Mouse (Mus musculus) forebrain, embryonic 10.5 days (tissue): ENCODE results near the gene 4930518I15Rik. TPM values are rescaled to one million over a fixed set of nuclear protein-coding genes. Genes with fewer than 3 reads are reported as not detected.
A peak's percentile ranks its signal among the peaks of the same experiment; 100 is the strongest.
"Not testable (repeated sequence)": the region's sequence is repeated elsewhere in the genome, so short reads cannot be mapped to it uniquely, and the experiment has no call there.

Experiments
- DNase-seq: peaks from one replicate; pipeline ENCODE4 v3.0.0-alpha.2; 2017; ENCODE audit warnings: low spot score; ENCODE audit errors: extremely low spot score
- H3K27ac ChIP-seq: fragments of 300-500 bp; sonication (generic); 2 replicates; pipeline ENCODE4 v1.5.1; 2016; ENCODE audit warnings: mild to moderate bottlenecking
- H3K27me3 ChIP-seq: fragments of 300-500 bp; sonication (generic); 2 replicates; pipeline ENCODE4 v1.6.1; 2016; ENCODE audit warnings: mild to moderate bottlenecking; ENCODE audit not compliant: poor library complexity, severe bottlenecking
- H3K36me3 ChIP-seq: fragments of 300-500 bp; sonication (generic); replicated peaks from 2 replicates; pipeline ENCODE4 v1.6.1; 2016; ENCODE audit warnings: mild to moderate bottlenecking, moderate library complexity
- H3K4me1 ChIP-seq: fragments of 300-500 bp; sonication (generic); 2 replicates; pipeline ENCODE4 v1.6.1; 2016
- H3K4me3 ChIP-seq: fragments of 300-500 bp; sonication (generic); 2 replicates; pipeline ENCODE4 v1.5.1; 2016; ENCODE audit warnings: mild to moderate bottlenecking, moderate library complexity
- H3K9me3 ChIP-seq: fragments of 300-500 bp; sonication (generic); 2 replicates; pipeline ENCODE4 v1.6.1; 2016; ENCODE audit warnings: mild to moderate bottlenecking, moderate library complexity
- WGBS: fragments of 180-500 bp; shearing (Covaris S2); methylation state at CpG from one replicate; pipeline ENCODE4 v1.1.7; 2016; 5-methylcytosine and 5-hydroxymethylcytosine counted together
- polyA plus RNA-seq: library from polyadenylated mRNA; unstranded; fragments of >200 nt; fragmentation: Nextera tagmentation; extraction: Ambion mirVana; gene quantifications from 2 replicates; pipeline ENCODE4 v1.2.1, GENCODE M21; 2016

Gene 4930518I15Rik
- polyA plus RNA-seq, 1 experiment from 2014 or later = 7.7 TPM

DNA sequence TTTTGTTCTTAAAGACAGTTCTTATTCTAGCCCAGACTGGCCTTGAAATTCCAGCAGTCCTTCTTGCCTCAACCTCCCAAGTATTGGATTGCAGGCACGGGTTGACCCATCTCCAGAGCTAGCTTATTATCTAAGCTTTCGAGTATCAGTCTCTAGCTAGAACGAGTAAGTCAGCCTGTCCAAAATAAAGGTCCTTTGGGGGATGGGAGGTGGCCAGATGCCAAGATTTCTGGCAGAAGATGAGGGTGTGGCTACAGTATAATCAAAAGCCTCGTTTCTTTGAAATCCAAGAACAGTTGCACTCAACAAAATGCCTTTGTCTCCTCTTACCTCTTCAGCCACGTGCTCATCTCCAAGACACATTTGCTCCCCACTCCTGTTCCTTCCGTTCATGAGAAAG, 12.8 kb upstream of the 4930518I15Rik start:
- Histone ChIP-seq H3K4me1 (no peaks in the 10 kb centered on the region), H3K27me3 (no peaks in the 10 kb centered on the region), H3K36me3 (peaks cover 100% of the 10 kb centered on the region), H3K9me3 (no peaks in the 10 kb centered on the region), H3K27ac (no peak overlapping the region), H3K4me3 (no peak overlapping the region)
- DNase-seq = no peak
- 85% methylated on average over 6 of the region's 6 CpGs for WGBS

GRCm38 (mm10) chr2:156869554-156869953, 11.8 kb upstream of the 4930518I15Rik start:
- no peak for DNase-seq
- WGBS = 92% methylated on average over 7 of the region's 7 CpGs
- H3K27me3 ChIP-seq = no peaks in the 10 kb centered on the region
- no peaks in the 10 kb centered on the region for H3K9me3 ChIP-seq
- peaks cover under 1% of the 10 kb centered on the region for H3K4me1 ChIP-seq
- peaks cover 98% of the 10 kb centered on the region for H3K36me3 ChIP-seq
- H3K27ac ChIP-seq = no peak overlapping the region
- H3K4me3 ChIP-seq = no peak overlapping the region

DNA sequence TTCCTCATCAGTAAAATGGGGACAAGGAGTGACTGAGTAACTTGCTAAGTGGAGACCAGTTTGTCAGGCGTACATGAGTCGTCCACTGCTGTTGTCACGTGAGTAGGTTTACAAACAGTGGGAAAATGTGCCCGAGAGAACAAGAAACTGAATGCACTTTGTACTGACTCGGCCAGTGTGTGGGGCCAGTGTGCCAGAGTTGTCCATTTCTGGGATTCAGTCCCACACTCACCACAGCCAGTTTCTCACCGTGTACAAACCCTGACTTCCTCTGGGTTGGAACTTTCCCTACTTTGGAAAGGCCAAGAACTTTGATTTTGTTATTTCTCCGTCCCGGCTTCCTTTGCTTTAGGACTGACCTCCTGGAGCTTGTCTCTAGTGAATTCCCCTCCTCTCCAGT, 11.2 kb upstream of the 4930518I15Rik start:
- Histone ChIP-seq H3K9me3 (no peaks in the 10 kb centered on the region), H3K4me3 (no peak overlapping the region), H3K27me3 (no peaks in the 10 kb centered on the region), H3K36me3 (peaks cover 95% of the 10 kb centered on the region), H3K27ac (no peak overlapping the region), H3K4me1 (peaks cover 6% of the 10 kb centered on the region)
- no peak for DNase-seq
- 92% methylated on average over 8 of the region's 8 CpGs for WGBS

DNA sequence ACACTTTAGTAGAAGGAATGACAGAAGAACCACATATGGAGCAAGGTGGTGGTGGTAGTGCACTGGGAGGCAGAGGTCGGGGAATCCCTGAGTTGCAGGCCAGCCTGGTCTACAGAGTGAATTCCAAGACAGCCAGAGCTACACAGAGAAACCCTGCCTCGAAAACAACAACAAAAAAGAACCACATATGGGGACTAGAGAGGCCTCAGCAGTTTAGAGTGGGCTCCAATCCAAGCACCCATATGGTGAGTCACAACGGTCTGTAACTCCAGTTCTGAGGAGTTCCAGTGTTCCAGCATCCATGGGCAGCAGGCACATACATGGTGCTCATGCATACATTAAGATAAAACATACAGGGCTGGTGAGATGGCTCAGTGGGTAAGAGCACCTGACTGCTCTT, 6.7 kb upstream of the 4930518I15Rik start:
- no peak overlapping the region for H3K27ac ChIP-seq
- peak overlapping the region; percentile 97 for H3K4me3 ChIP-seq
- peaks cover 62% of the 10 kb centered on the region for H3K36me3 ChIP-seq
- peaks cover 27% of the 10 kb centered on the region for H3K4me1 ChIP-seq
- 83% methylated on average over 3 of the region's 3 CpGs for WGBS
- no peak for DNase-seq
- H3K9me3 ChIP-seq = no peaks in the 10 kb centered on the region
- no peaks in the 10 kb centered on the region for H3K27me3 ChIP-seq

DNA sequence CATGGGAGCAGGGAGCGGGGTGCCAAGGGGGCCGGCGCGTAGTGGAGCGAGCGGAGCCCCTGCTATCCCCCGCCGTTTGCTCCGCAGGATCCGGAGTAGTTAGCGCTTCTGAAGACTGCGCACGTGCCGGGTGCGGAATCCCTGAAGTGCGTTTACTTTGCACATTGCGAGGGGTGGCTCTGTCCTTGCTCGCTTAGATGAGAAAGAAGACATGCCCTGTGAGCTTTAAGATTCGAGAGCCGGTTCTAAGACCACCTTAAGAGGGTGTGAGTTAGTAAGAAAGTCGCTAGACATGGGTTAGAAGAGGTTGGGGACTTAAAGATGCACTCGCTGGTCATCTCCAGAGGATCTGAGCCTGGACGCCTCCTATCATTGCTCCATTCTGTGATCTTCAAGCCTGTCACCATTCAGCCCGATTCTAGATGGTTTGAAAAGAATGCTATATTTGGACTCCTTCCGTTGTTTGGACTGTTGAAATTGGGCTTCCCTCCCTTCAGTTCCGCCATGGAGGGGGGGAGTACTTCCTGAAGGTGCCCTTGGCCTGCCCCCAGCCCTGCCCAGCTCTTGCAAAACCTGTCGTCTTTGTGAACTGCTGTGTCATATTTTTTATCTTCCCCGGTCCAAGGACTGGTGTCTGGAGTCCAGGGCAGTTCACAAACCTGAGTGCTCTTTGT, 5.9 kb upstream of the 4930518I15Rik start:
- no peaks in the 10 kb centered on the region for H3K9me3 ChIP-seq
- peaks cover 27% of the 10 kb centered on the region for H3K4me1 ChIP-seq
- peak overlapping the region; percentile 92 for H3K27ac ChIP-seq
- no peak for DNase-seq
- H3K27me3 ChIP-seq = no peaks in the 10 kb centered on the region
- peak overlapping the region; percentile 97 for H3K4me3 ChIP-seq
- peaks cover 61% of the 10 kb centered on the region for H3K36me3 ChIP-seq
- 5% methylated on average over 28 of the region's 28 CpGs for whole genome bisulfite sequencing

- peaks cover 27% of the 10 kb centered on the region for H3K4me1 ChIP-seq
- H3K27me3 ChIP-seq = no peaks in the 10 kb centered on the region
- DNase-seq = peak; percentile 98
- under 1% methylated on average over 98 of the region's 98 CpGs for WGBS
- H3K9me3 ChIP-seq = no peaks in the 10 kb centered on the region
- H3K27ac ChIP-seq = peak within 1 kb of the TSS; percentile 92
- peaks cover 61% of the 10 kb centered on the region for H3K36me3 ChIP-seq
- peak within 1 kb of the TSS; percentile 97 for H3K4me3 ChIP-seq
Measured at GRCm38 (mm10) chr2:156862772-156863486, 5.2 kb upstream of the 4930518I15Rik start, which contains the start of gene Rab5if. TSS of gene Rab5if (plus strand) at chr2:156863128.

- Histone ChIP-seq H3K9me3 (no peaks in the 10 kb centered on the region), H3K4me1 (peaks cover 27% of the 10 kb centered on the region), H3K27me3 (no peaks in the 10 kb centered on the region), H3K27ac (peak overlapping the region; percentile 92), H3K4me3 (peak overlapping the region; percentile 97), H3K36me3 (peaks cover 59% of the 10 kb centered on the region)
- DNase-seq = peak; percentile 40
- under 1% methylated on average over 19 of the region's 19 CpGs for WGBS
Measured at GRCm38 (mm10) chr2:156862041-156862717, 4.4 kb upstream of the 4930518I15Rik start.

DNA sequence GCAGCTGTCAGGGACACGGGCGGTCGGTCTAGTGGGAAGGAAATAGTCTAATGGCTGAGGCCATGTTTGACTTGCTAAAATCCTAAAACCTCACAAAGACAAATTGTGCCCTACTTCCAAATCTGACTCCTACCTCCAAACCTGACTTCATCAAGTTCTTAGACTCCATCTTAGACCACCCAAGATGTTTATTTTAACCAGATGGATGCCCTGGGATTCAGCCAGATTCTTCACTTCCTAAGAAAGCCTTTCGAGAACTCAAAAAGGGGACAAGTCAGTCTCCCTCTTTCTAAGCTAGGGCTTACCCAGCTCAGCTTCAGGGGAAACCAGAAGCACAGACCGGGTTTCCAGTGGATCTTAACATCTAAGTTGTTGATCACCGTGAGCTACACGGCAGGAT, 925 bp upstream of the 4930518I15Rik start:
- Histone ChIP-seq H3K4me3 (no peak overlapping the region), H3K36me3 (peaks cover 65% of the 10 kb centered on the region), H3K27me3 (no peaks in the 10 kb centered on the region), H3K27ac (no peak overlapping the region), H3K9me3 (no peaks in the 10 kb centered on the region), H3K4me1 (peaks cover 18% of the 10 kb centered on the region)
- DNase-seq = no peak
- WGBS = 94% methylated on average over 7 of the region's 7 CpGs

GRCm38 (mm10) chr2:156857385-156857791, 358 bp downstream of the 4930518I15Rik start:
- WGBS = 84% methylated on average over 3 of the region's 3 CpGs
- H3K36me3 ChIP-seq = peaks cover 75% of the 10 kb centered on the region
- H3K27me3 ChIP-seq = no peaks in the 10 kb centered on the region

DNA sequence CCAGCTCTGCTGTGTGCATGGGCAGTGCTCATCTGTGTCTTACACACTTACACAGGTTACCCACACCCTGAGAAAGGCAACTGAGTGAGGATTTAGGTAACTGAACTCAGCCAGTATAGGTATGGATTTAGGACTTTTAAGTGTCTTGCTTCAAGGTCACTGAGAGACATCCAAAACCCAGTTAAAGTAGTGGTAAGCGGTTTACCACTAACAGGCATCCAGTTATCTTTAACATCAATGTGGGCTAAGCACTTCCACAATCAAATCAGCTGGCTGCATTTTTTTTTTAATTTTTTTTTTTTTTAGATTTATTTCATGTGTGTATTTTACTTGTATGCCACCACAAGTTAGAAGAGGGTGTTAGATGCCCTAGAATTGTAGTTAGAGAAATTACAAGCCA, 1.4 kb downstream of the 4930518I15Rik start:
- H3K27me3 ChIP-seq = no peaks in the 10 kb centered on the region
- 97% methylated on average over 1 of the region's 1 CpGs for WGBS
- peaks cover 85% of the 10 kb centered on the region for H3K36me3 ChIP-seq
- no peak for DNase-seq
- H3K4me3 ChIP-seq = no peak overlapping the region
- H3K9me3 ChIP-seq = no peaks in the 10 kb centered on the region
- H3K4me1 ChIP-seq = peaks cover 7% of the 10 kb centered on the region
- no peak overlapping the region for H3K27ac ChIP-seq

More at GRCm38 (mm10) chr2:156857385-156857791, 358 bp downstream of the 4930518I15Rik start:
- no peak for DNase-seq
- H3K4me3 ChIP-seq = no peak overlapping the region
- peaks cover 15% of the 10 kb centered on the region for H3K4me1 ChIP-seq
- no peak overlapping the region for H3K27ac ChIP-seq
- no peaks in the 10 kb centered on the region for H3K9me3 ChIP-seq

GRCm38 (mm10) chr2:156853999-156854771, 3.6 kb downstream of the 4930518I15Rik start:
- WGBS = 57% methylated on average over 13 of the region's 13 CpGs
- not testable (repeated sequence) for H3K27ac ChIP-seq, DNase-seq

DNA sequence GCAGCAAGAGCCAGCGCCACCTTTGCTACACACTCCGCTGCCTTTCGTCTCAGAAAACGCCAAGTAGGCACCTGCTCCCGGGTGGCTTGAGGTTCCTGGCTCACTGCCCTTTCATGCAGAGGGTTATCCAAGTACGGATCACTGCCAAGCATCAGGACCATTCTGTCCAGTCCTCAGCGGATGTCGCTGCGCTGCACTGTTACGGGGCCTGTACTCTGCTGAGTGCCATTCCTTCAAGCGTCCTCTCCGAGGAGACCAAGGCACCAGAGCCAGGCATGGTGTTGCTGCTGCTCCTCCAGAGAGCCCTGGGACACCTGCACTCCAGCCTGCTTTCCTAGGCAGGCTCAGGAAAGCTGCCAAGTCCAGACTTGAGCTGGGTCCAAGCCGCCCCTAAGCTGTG, 4.2 kb downstream of the 4930518I15Rik start:
- not testable (repeated sequence) for H3K27me3 ChIP-seq, H3K4me3 ChIP-seq, H3K9me3 ChIP-seq, H3K4me1 ChIP-seq, DNase-seq, H3K27ac ChIP-seq
- H3K36me3 ChIP-seq = peaks cover 93% of the 10 kb centered on the region
- 94% methylated on average over 8 of the region's 13 CpGs for WGBS

More at GRCm38 (mm10) chr2:156853999-156854771, 3.6 kb downstream of the 4930518I15Rik start:
- not testable (repeated sequence) for H3K4me1 ChIP-seq, H3K9me3 ChIP-seq, H3K4me3 ChIP-seq, H3K27me3 ChIP-seq
- H3K36me3 ChIP-seq = peaks cover 92% of the 10 kb centered on the region
